Mouse (Mus musculus): ENCODE measurements around the gene Rtp4. TPM values are rescaled to one million over a fixed set of nuclear protein-coding genes. Genes with fewer than 3 reads are reported as not detected.

Rtp4 gene
- polyA plus RNA-seq, 1 experiment from 2014 or later, result 9.9 TPM

GRCm38 (mm10) chr16:23515766-23516165, 4.3 kb upstream of the Rtp4 start:
- Histone ChIP-seq H3K9ac (no peak overlapping the region), H3K4me3 (replicated peaks) (no peak overlapping the region), H3K4me2 (no peak overlapping the region), H3K27ac (replicated peaks) (peak overlapping the region; percentile 48; the same call in 1 of the 2 replicates), H3K9me3 (replicated peaks) (no peaks in the 10 kb centered on the region), H3K4me1 (replicated peaks) (peaks cover 17% of the 10 kb centered on the region), H3K27me3 (0 out of 2 replicates have a peak, but pooled peaks cover 3% of the 10 kb centered on the region), H3K36me3 (replicated peaks) (no peaks in the 10 kb centered on the region)
- peak; percentile 60 for ATAC-seq (ENCODE audit: insufficient read depth)
- 62% methylated on average over 3 of the region's 3 CpGs for WGBS (ENCODE audit: insufficient replicate concordance)

GRCm38 (mm10) chr16:23516606-23517005, 3.5 kb upstream of the Rtp4 start:
- Histone ChIP-seq H3K27ac (replicated peaks) (peak overlapping the region; percentile 48; the same call in 1 of the 2 replicates), H3K9me3 (replicated peaks) (no peaks in the 10 kb centered on the region), H3K4me1 (replicated peaks) (peaks cover 17% of the 10 kb centered on the region), H3K4me2 (no peak overlapping the region), H3K27me3 (0 out of 2 replicates have a peak, but pooled peaks cover 3% of the 10 kb centered on the region), H3K9ac (no peak overlapping the region), H3K4me3 (replicated peaks) (no peak overlapping the region), H3K36me3 (replicated peaks) (no peaks in the 10 kb centered on the region)
- ATAC-seq (ENCODE audit: insufficient read depth), result no peak
- 41% methylated on average over 2 of the region's 2 CpGs for WGBS (ENCODE audit: insufficient replicate concordance)

GRCm38 (mm10) chr16:23517230-23517629, 2.9 kb upstream of the Rtp4 start:
- Histone ChIP-seq H3K27ac (replicated peaks) (peak overlapping the region; percentile 62), H3K9me3 (replicated peaks) (no peaks in the 10 kb centered on the region), H3K4me1 (replicated peaks) (peaks cover 17% of the 10 kb centered on the region), H3K27me3 (0 out of 2 replicates have a peak, but pooled peaks cover 3% of the 10 kb centered on the region), H3K4me2 (no peak overlapping the region), H3K9ac (no peak overlapping the region), H3K36me3 (replicated peaks) (no peaks in the 10 kb centered on the region), H3K4me3 (replicated peaks) (no peak overlapping the region)
- ATAC-seq (ENCODE audit: insufficient read depth), result no peak
- WGBS (ENCODE audit: insufficient replicate concordance), result 54% methylated on average over 5 of the region's 5 CpGs

GRCm38 (mm10) chr16:23517754-23518566, 2.1 kb upstream of the Rtp4 start:
- Histone ChIP-seq H3K9me3 (replicated peaks) (no peaks in the 10 kb centered on the region), H3K4me1 (replicated peaks) (peaks cover 21% of the 10 kb centered on the region), H3K36me3 (replicated peaks) (no peaks in the 10 kb centered on the region), H3K27me3 (0 out of 2 replicates have a peak, but pooled peaks cover 3% of the 10 kb centered on the region), H3K4me3 (replicated peaks) (no peak overlapping the region), H3K4me2 (peak overlapping the region; percentile 43), H3K27ac (replicated peaks) (peak overlapping the region; percentile 62), H3K9ac (no peak overlapping the region)
- peak; percentile 43; the same call in 1 of the 2 replicates for ATAC-seq (ENCODE audit: insufficient read depth)
- WGBS (ENCODE audit: insufficient replicate concordance), result 56% methylated on average over 20 of the region's 20 CpGs

GRCm38 (mm10) chr16:23518567-23519369, 1.3 kb upstream of the Rtp4 start:
- WGBS (ENCODE audit: insufficient replicate concordance), result 56% methylated on average over 10 of the region's 10 CpGs
- H3K9ac ChIP-seq, result no peak overlapping the region
- H3K27ac ChIP-seq (replicated peaks), result peak overlapping the region; percentile 75
- 0 out of 2 replicates have a peak, but pooled peaks cover 3% of the 10 kb centered on the region for H3K27me3 ChIP-seq
- peak overlapping the region; percentile 43 for H3K4me2 ChIP-seq
- H3K4me3 ChIP-seq (replicated peaks), result peak overlapping the region; percentile 52; the same call in 1 of the 2 replicates
- no peak for ATAC-seq (ENCODE audit: insufficient read depth)
- peaks cover 22% of the 10 kb centered on the region for H3K4me1 ChIP-seq (replicated peaks)
- no peaks in the 10 kb centered on the region for H3K9me3 ChIP-seq (replicated peaks)
- H3K36me3 ChIP-seq (replicated peaks), result no peaks in the 10 kb centered on the region

- Histone ChIP-seq H3K4me3 (replicated peaks) (peak overlapping the region; percentile 52), H3K36me3 (replicated peaks) (no peaks in the 10 kb centered on the region), H3K4me1 (replicated peaks) (peaks cover 22% of the 10 kb centered on the region), H3K27ac (replicated peaks) (peak overlapping the region; percentile 75; the same call in 1 of the 2 replicates), H3K27me3 (0 out of 2 replicates have a peak, but pooled peaks cover 3% of the 10 kb centered on the region), H3K9ac (no peak overlapping the region), H3K4me2 (peak overlapping the region; percentile 43), H3K9me3 (replicated peaks) (no peaks in the 10 kb centered on the region)
- no peak for ATAC-seq (ENCODE audit: insufficient read depth)
- WGBS (ENCODE audit: insufficient replicate concordance), result 0% methylated on average over 1 of the region's 1 CpGs
These were observed 320 bp upstream of the Rtp4 start for GRCm38 (mm10) chr16:23519771-23520170.

GRCm38 (mm10) chr16:23521092-23521491, 1.0 kb downstream of the Rtp4 start:
- no peaks in the 10 kb centered on the region; the same call in 1 of the 2 replicates for H3K36me3 ChIP-seq (replicated peaks)
- H3K4me1 ChIP-seq (replicated peaks), result peaks cover 14% of the 10 kb centered on the region
- H3K27me3 ChIP-seq, result 0 out of 2 replicates have a peak, but pooled peaks cover 3% of the 10 kb centered on the region
- no peaks in the 10 kb centered on the region for H3K9me3 ChIP-seq (replicated peaks)
- WGBS (ENCODE audit: insufficient replicate concordance), result 17% methylated on average over 5 of the region's 5 CpGs
- ATAC-seq (ENCODE audit: insufficient read depth), result no peak
- H3K4me2 ChIP-seq, result peak overlapping the region; percentile 38
- no peak overlapping the region for H3K27ac ChIP-seq (replicated peaks)
- no peak overlapping the region for H3K9ac ChIP-seq
- H3K4me3 ChIP-seq (replicated peaks), result peak overlapping the region; percentile 52; the same call in 1 of the 2 replicates

GRCm38 (mm10) chr16:23522081-23522480, 2.0 kb downstream of the Rtp4 start:
- Histone ChIP-seq H3K9ac (no peak overlapping the region), H3K4me1 (replicated peaks) (0 out of 2 replicates have a peak, but pooled peaks cover 5% of the 10 kb centered on the region), H3K4me2 (no peak overlapping the region), H3K4me3 (replicated peaks) (no peak overlapping the region), H3K9me3 (replicated peaks) (no peaks in the 10 kb centered on the region), H3K36me3 (replicated peaks) (no peaks in the 10 kb centered on the region; the same call in 1 of the 2 replicates), H3K27ac (replicated peaks) (no peak overlapping the region), H3K27me3 (0 out of 2 replicates have a peak, but pooled peaks cover 3% of the 10 kb centered on the region)
- no peak for ATAC-seq (ENCODE audit: insufficient read depth)
- 54% methylated on average over 5 of the region's 5 CpGs for WGBS (ENCODE audit: insufficient replicate concordance)

- ATAC-seq (ENCODE audit: insufficient read depth), result no peak
- Histone ChIP-seq H3K27me3 (no peaks in the 10 kb centered on the region), H3K4me2 (no peak overlapping the region), H3K4me3 (replicated peaks) (no peak overlapping the region), H3K27ac (replicated peaks) (no peak overlapping the region), H3K9ac (no peak overlapping the region), H3K36me3 (replicated peaks) (no peaks in the 10 kb centered on the region; the same call in 1 of the 2 replicates), H3K4me1 (replicated peaks) (no peaks in the 10 kb centered on the region), H3K9me3 (replicated peaks) (no peaks in the 10 kb centered on the region)
- 55% methylated on average over 4 of the region's 4 CpGs for WGBS (ENCODE audit: insufficient replicate concordance)
These were observed 9.1 kb downstream of the Rtp4 start for GRCm38 (mm10) chr16:23529186-23529585.

- no peak overlapping the region for H3K4me2 ChIP-seq
- 53% methylated on average over 3 of the region's 3 CpGs for WGBS (ENCODE audit: insufficient replicate concordance)
- ATAC-seq (ENCODE audit: insufficient read depth), result peak; percentile 62; the same call in 1 of the 2 replicates
- H3K9ac ChIP-seq, result no peak overlapping the region
- no peaks in the 10 kb centered on the region for H3K27me3 ChIP-seq
- no peaks in the 10 kb centered on the region for H3K36me3 ChIP-seq (replicated peaks)
- no peaks in the 10 kb centered on the region for H3K4me1 ChIP-seq (replicated peaks)
- no peak overlapping the region for H3K4me3 ChIP-seq (replicated peaks)
- no peaks in the 10 kb centered on the region for H3K9me3 ChIP-seq (replicated peaks)
- H3K27ac ChIP-seq (replicated peaks), result no peak overlapping the region
These were observed 13.6 kb downstream of the Rtp4 start for GRCm38 (mm10) chr16:23533707-23534106.

GRCm38 (mm10) chr16:23541046-23541445, 21.0 kb downstream of the Rtp4 start:
- ATAC-seq (ENCODE audit: insufficient read depth), result no peak
- H3K27me3 ChIP-seq, result no peaks in the 10 kb centered on the region
- no peaks in the 10 kb centered on the region for H3K4me1 ChIP-seq (replicated peaks)
- H3K27ac ChIP-seq (replicated peaks), result no peak overlapping the region
- no peak overlapping the region for H3K4me3 ChIP-seq (replicated peaks)
- no peak overlapping the region for H3K9ac ChIP-seq
- no peaks in the 10 kb centered on the region for H3K9me3 ChIP-seq (replicated peaks)
- no peaks in the 10 kb centered on the region for H3K36me3 ChIP-seq (replicated peaks)
- H3K4me2 ChIP-seq, result no peak overlapping the region
- 29% methylated on average over 4 of the region's 4 CpGs for WGBS (ENCODE audit: insufficient replicate concordance)
